Mouse (Mus musculus) right cerebral cortex, postnatal 25 days (tissue): Measurements from ENCODE around the gene Gamt.

Source experiments
- DNase-seq: peaks from one replicate; pipeline ENCODE4 v3.0.0; 2022

Gamt gene

GRCm38 (mm10) chr10:80285222-80286070, 24.6 kb upstream of the Gamt start:
- DNase-seq: no peak

GRCm38 (mm10) chr10:80282481-80283441, 21.9 kb upstream of the Gamt start:
- DNase-seq: no peak

- DNase-seq: no peak
Measured at GRCm38 (mm10) chr10:80281921-80282371, 21.1 kb upstream of the Gamt start.

- no peak for DNase-seq
Measured at GRCm38 (mm10) chr10:80281304-80281703, 20.5 kb upstream of the Gamt start.

GRCm38 (mm10) chr10:80279273-80279672, 18.5 kb upstream of the Gamt start:
- DNase-seq: no peak

GRCm38 (mm10) chr10:80278390-80278789, 17.6 kb upstream of the Gamt start:
- DNase-seq: no peak

GRCm38 (mm10) chr10:80276238-80276637, 15.4 kb upstream of the Gamt start:
- DNase-seq: no peak

GRCm38 (mm10) chr10:80273847-80274246, 13.0 kb upstream of the Gamt start:
- DNase-seq: no peak

GRCm38 (mm10) chr10:80271870-80272585, 11.2 kb upstream of the Gamt start:
- DNase-seq: no peak

- no peak for DNase-seq
Measured at GRCm38 (mm10) chr10:80271186-80271843, 10.5 kb upstream of the Gamt start.

GRCm38 (mm10) chr10:80270734-80271181, 9.9 kb upstream of the Gamt start:
- no peak for DNase-seq

- no peak for DNase-seq
Measured at GRCm38 (mm10) chr10:80270099-80270498, 9.3 kb upstream of the Gamt start.

- no peak for DNase-seq
Measured at GRCm38 (mm10) chr10:80265149-80265486, 4.3 kb upstream of the Gamt start.

- peak; percentile 99 for DNase-seq
Measured at GRCm38 (mm10) chr10:80264341-80265148, 3.7 kb upstream of the Gamt start.

GRCm38 (mm10) chr10:80262776-80263365, 2.1 kb upstream of the Gamt start:
- no peak for DNase-seq

- DNase-seq: no peak
Measured at GRCm38 (mm10) chr10:80262169-80262568, 1.4 kb upstream of the Gamt start.

- peak; percentile 85 for DNase-seq
Measured at GRCm38 (mm10) chr10:80261585-80261968, 765 bp upstream of the Gamt start.

GRCm38 (mm10) chr10:80259861-80260641, 761 bp downstream of the Gamt start:
- peak; percentile 49 for DNase-seq

- DNase-seq: no peak
Measured at GRCm38 (mm10) chr10:80259463-80259805, 1.4 kb downstream of the Gamt start.

- DNase-seq: no peak
Measured at GRCm38 (mm10) chr10:80258752-80259462, 1.9 kb downstream of the Gamt start.
